Mouse (Mus musculus): ENCODE results near the gene Cnpy2. TPM values are rescaled to one million over a fixed set of nuclear protein-coding genes. Genes with fewer than 3 reads are reported as not detected.

Gene Cnpy2
- total and polyA plus RNA-seq, 2 experiments, result 72.0 to 107 TPM

GRCm38 (mm10) chr10:128340257-128340656 is 18.0 kb downstream of the Cnpy2 start:
- H3K27ac ChIP-seq (replicated peaks; ENCODE audit: insufficient read depth, low read depth, low read length), result peak overlapping the region; percentile 85; the same call in 1 of the 2 replicates
- H3K4me3 ChIP-seq (ENCODE audit: insufficient read depth, low read depth, low read length), result no peak overlapping the region
- no peak for DNase-seq (ENCODE audit: extremely low read depth, low read depth, low spot score)

GRCm38 (mm10) chr10:128343436-128343835 is 21.2 kb downstream of the Cnpy2 start:
- TF ChIP-seq CTCF (IDR thresholded peaks at IDR 0.05; ENCODE audit: low read depth, low read length) (no peak), POLR2A (IDR thresholded peaks at IDR 0.05; ENCODE audit: extremely low read depth, insufficient read depth, low read length) (no peak)
- Histone ChIP-seq H3K9ac (ENCODE audit: low read depth, low read length) (no peak overlapping the region), H3K27me3 (ENCODE audit: control insufficient read depth, insufficient read depth, low read length) (no peaks in the 10 kb centered on the region), H3K4me1 (ENCODE audit: control insufficient read depth, insufficient read depth, low read length) (peaks cover 39% of the 10 kb centered on the region), H3K4me3 (ENCODE audit: insufficient read depth, low read depth, low read length) (no peak overlapping the region), H3K27ac (replicated peaks; ENCODE audit: insufficient read depth, low read depth, low read length) (peak overlapping the region; percentile 83), H3K79me2 (ENCODE audit: control insufficient read depth, insufficient read depth, low read length) (peaks cover 29% of the 10 kb centered on the region; the same call in 1 of the 2 replicates), H3K36me3 (ENCODE audit: control insufficient read depth, insufficient read depth, low read length) (no peaks in the 10 kb centered on the region)
- 19% methylated on average over 1 of the region's 1 CpGs for WGBS
- peak; percentile 94 for DNase-seq (ENCODE audit: extremely low read depth, low read depth, low spot score)

More at GRCm38 (mm10) chr10:128340257-128340656, 18.0 kb downstream of the Cnpy2 start:
- Histone ChIP-seq H3K4me1 (ENCODE audit: control insufficient read depth, insufficient read depth, low read length) (peaks cover 38% of the 10 kb centered on the region), H3K27me3 (ENCODE audit: control insufficient read depth, insufficient read depth, low read length) (no peaks in the 10 kb centered on the region), H3K9ac (ENCODE audit: low read depth, low read length) (no peak overlapping the region), H3K36me3 (ENCODE audit: control insufficient read depth, insufficient read depth, low read length) (no peaks in the 10 kb centered on the region), H3K79me2 (ENCODE audit: control insufficient read depth, insufficient read depth, low read length) (peaks cover 23% of the 10 kb centered on the region; the same call in 1 of the 2 replicates)
- 69% methylated on average over 2 of the region's 2 CpGs for WGBS
- TF ChIP-seq POLR2A (IDR thresholded peaks at IDR 0.05; ENCODE audit: extremely low read depth, insufficient read depth, low read length) (no peak), CTCF (IDR thresholded peaks at IDR 0.05; ENCODE audit: low read depth, low read length) (no peak; the same call in 1 of the 2 replicates)

GRCm38 (mm10) chr10:128344568-128345275 is 22.5 kb downstream of the Cnpy2 start:
- H3K4me3 ChIP-seq (ENCODE audit: insufficient read depth, low read depth, low read length), result no peak overlapping the region
- H3K9ac ChIP-seq (ENCODE audit: low read depth, low read length), result no peak overlapping the region; the same call in 1 of the 2 replicates

GRCm38 (mm10) chr10:128347541-128347940 is 25.3 kb downstream of the Cnpy2 start:
- H3K36me3 ChIP-seq (ENCODE audit: control insufficient read depth, insufficient read depth, low read length), result peaks cover 25% of the 10 kb centered on the region
- TF ChIP-seq POLR2A (IDR thresholded peaks at IDR 0.05; ENCODE audit: extremely low read depth, insufficient read depth, low read length) (no peak), CTCF (IDR thresholded peaks at IDR 0.05; ENCODE audit: low read depth, low read length) (no peak)
- H3K27me3 ChIP-seq (ENCODE audit: control insufficient read depth, insufficient read depth, low read length), result no peaks in the 10 kb centered on the region
- H3K4me1 ChIP-seq (ENCODE audit: control insufficient read depth, insufficient read depth, low read length), result peaks cover 30% of the 10 kb centered on the region
- H3K79me2 ChIP-seq (ENCODE audit: control insufficient read depth, insufficient read depth, low read length), result peaks cover 13% of the 10 kb centered on the region; the same call in 1 of the 2 replicates
- peak overlapping the region; percentile 12; the same call in 1 of the 2 replicates for H3K27ac ChIP-seq (replicated peaks; ENCODE audit: insufficient read depth, low read depth, low read length)
- peak; percentile 34 for DNase-seq (ENCODE audit: extremely low read depth, low read depth, low spot score)
- no peak overlapping the region for H3K4me3 ChIP-seq (ENCODE audit: insufficient read depth, low read depth, low read length)
- WGBS, result 69% methylated on average over 8 of the region's 8 CpGs
- H3K9ac ChIP-seq (ENCODE audit: low read depth, low read length), result peak overlapping the region; percentile 21; the same call in 1 of the 2 replicates

More at GRCm38 (mm10) chr10:128344568-128345275, 22.5 kb downstream of the Cnpy2 start:
- TF ChIP-seq CTCF (IDR thresholded peaks at IDR 0.05; ENCODE audit: low read depth, low read length) (no peak), POLR2A (IDR thresholded peaks at IDR 0.05; ENCODE audit: extremely low read depth, insufficient read depth, low read length) (no peak)
- Histone ChIP-seq H3K36me3 (ENCODE audit: control insufficient read depth, insufficient read depth, low read length) (peaks cover 3% of the 10 kb centered on the region; the same call in 1 of the 2 replicates), H3K79me2 (ENCODE audit: control insufficient read depth, insufficient read depth, low read length) (peaks cover 21% of the 10 kb centered on the region; the same call in 1 of the 2 replicates), H3K27me3 (ENCODE audit: control insufficient read depth, insufficient read depth, low read length) (no peaks in the 10 kb centered on the region), H3K27ac (replicated peaks; ENCODE audit: insufficient read depth, low read depth, low read length) (peak overlapping the region; percentile 51), H3K4me1 (ENCODE audit: control insufficient read depth, insufficient read depth, low read length) (peaks cover 34% of the 10 kb centered on the region)
- 4% methylated on average over 7 of the region's 7 CpGs for WGBS
- DNase-seq (ENCODE audit: extremely low read depth, low read depth, low spot score), result peak; percentile 92

GRCm38 (mm10) chr10:128358796-128359195 is 36.5 kb downstream of the Cnpy2 start:
- TF ChIP-seq POLR2A (IDR thresholded peaks at IDR 0.05; ENCODE audit: extremely low read depth, insufficient read depth, low read length) (no peak), CTCF (IDR thresholded peaks at IDR 0.05; ENCODE audit: low read depth, low read length) (peak; percentile 37)
- Histone ChIP-seq H3K4me1 (ENCODE audit: control insufficient read depth, insufficient read depth, low read length) (no peaks in the 10 kb centered on the region), H3K27ac (replicated peaks; ENCODE audit: insufficient read depth, low read depth, low read length) (no peak overlapping the region), H3K27me3 (ENCODE audit: control insufficient read depth, insufficient read depth, low read length) (no peaks in the 10 kb centered on the region), H3K36me3 (ENCODE audit: control insufficient read depth, insufficient read depth, low read length) (peaks cover 65% of the 10 kb centered on the region), H3K4me3 (ENCODE audit: insufficient read depth, low read depth, low read length) (no peak overlapping the region), H3K9ac (ENCODE audit: low read depth, low read length) (no peak overlapping the region), H3K79me2 (ENCODE audit: control insufficient read depth, insufficient read depth, low read length) (no peaks in the 10 kb centered on the region; the same call in 1 of the 2 replicates)
- WGBS, result 54% methylated on average over 2 of the region's 2 CpGs
- peak; percentile 46 for DNase-seq (ENCODE audit: extremely low read depth, low read depth, low spot score)
